In genomic region chr9:96326496-96326923, GRCm38 (mm10) we compare ENCODE assay signal across 9 mouse cellular contexts. TPM values are rescaled to one million over a fixed set of nuclear protein-coding genes. Genes with fewer than 3 reads are reported as not detected.
A peak's percentile ranks its signal among the peaks of the same experiment; 100 is the strongest.
DNase-seq lines count a peak whose midpoint lies in the region; ATAC-seq lines count a peak whose summit lies in the region.
"Had no signal": no experiment of that assay in that cellular context is flagged by ENCODE, and none has a peak within 500 bp of the region (broad histone marks: within the 10 kb centered on the region; RNA-seq: fewer than 3 reads in every experiment).

No protein-coding gene starts in this region.

- H3K4me2 ChIP-seq in intestine, embryonic 16.5 days (ENCODE audit: low read depth, low read length), result no peak overlapping the region
- no peak overlapping the region for H3K4me2 ChIP-seq in intestine, embryonic 15.5 days (replicated peaks)
- H3K4me2 ChIP-seq in lung, embryonic 16.5 days (ENCODE audit: low read depth, low read length), result no peak overlapping the region
- H3K4me2 ChIP-seq: neural tube, embryonic 12.5 days had no signal

- H3K36me3 ChIP-seq in intestine, embryonic 16.5 days (ENCODE audit: control insufficient read depth, insufficient read depth, low read length), result no peaks in the 10 kb centered on the region
- no peaks in the 10 kb centered on the region for H3K36me3 ChIP-seq in intestine, embryonic 15.5 days
- no peaks in the 10 kb centered on the region for H3K36me3 ChIP-seq in lung, embryonic 16.5 days (ENCODE audit: control insufficient read depth, insufficient read depth, low read length)

- no peaks in the 10 kb centered on the region for H3K27me3 ChIP-seq in intestine, embryonic 16.5 days (replicated peaks; ENCODE audit: control insufficient read depth, insufficient read depth, low read length)
- no peaks in the 10 kb centered on the region for H3K27me3 ChIP-seq in intestine, embryonic 15.5 days (replicated peaks)
- H3K27me3 ChIP-seq in lung, embryonic 16.5 days (ENCODE audit: control insufficient read depth, insufficient read depth, low read depth, low read length), result no peaks in the 10 kb centered on the region
- H3K27me3 ChIP-seq: neural tube, embryonic 12.5 days had no signal

- H3K4me1 ChIP-seq in intestine, embryonic 16.5 days (ENCODE audit: control insufficient read depth, insufficient read depth, low read length), result peaks cover 2% of the 10 kb centered on the region; the same call in 1 of the 2 replicates
- 0 out of 2 replicates have a peak, but pooled peaks cover 3% of the 10 kb centered on the region for H3K4me1 ChIP-seq in intestine, embryonic 15.5 days (replicated peaks)
- peaks cover 7% of the 10 kb centered on the region for H3K4me1 ChIP-seq in lung, embryonic 16.5 days (replicated peaks; ENCODE audit: control insufficient read depth, insufficient read depth, low read length)
- H3K4me1 ChIP-seq: neural tube, embryonic 12.5 days had no signal

- no peak for ATAC-seq in intestine, embryonic 16.5 days
- ATAC-seq in intestine, embryonic 15.5 days, result no peak
- peak; percentile 73; the same call in 1 of the 2 replicates for ATAC-seq in lung, embryonic 16.5 days (ENCODE audit: low read depth)

- no peak overlapping the region for H3K9ac ChIP-seq in intestine, embryonic 16.5 days (ENCODE audit: low read depth, low read length)
- H3K9ac ChIP-seq in intestine, embryonic 15.5 days, result no peak overlapping the region
- no peak overlapping the region for H3K9ac ChIP-seq in lung, embryonic 16.5 days (ENCODE audit: low read length)
- H3K9ac ChIP-seq: neural tube, embryonic 12.5 days had no signal

- H3K9me3 ChIP-seq in intestine, embryonic 16.5 days (ENCODE audit: control insufficient read depth, low read length), result no peaks in the 10 kb centered on the region
- H3K9me3 ChIP-seq in intestine, embryonic 15.5 days, result no peaks in the 10 kb centered on the region
- H3K9me3 ChIP-seq in lung, embryonic 16.5 days (ENCODE audit: control insufficient read depth, low read length), result no peaks in the 10 kb centered on the region
- H3K9me3 ChIP-seq: neural tube, embryonic 12.5 days had no signal

- DNase-seq in adrenal gland, postnatal 25 days, result peak; percentile 71
- DNase-seq in gonadal fat pad, adult 2 months (ENCODE audit: low read depth), result peak; percentile 79
- peak; percentile 57 to 76 for DNase-seq in urinary bladder, postnatal 36 days (ENCODE audit: low spot score in 2 of 2)
- no peak for DNase-seq in right cerebral cortex, adult 2 months (ENCODE audit: low spot score in 2 of 2)
- no peak for DNase-seq in embryo, embryonic 10 days (ENCODE audit: low spot score)

- 0 out of 2 replicates have a peak overlapping the region, but pooled peaks have one; percentile 8 for H3K27ac ChIP-seq in intestine, embryonic 16.5 days (ENCODE audit: low read length)
- H3K27ac ChIP-seq in intestine, embryonic 15.5 days, result no peak overlapping the region
- H3K27ac ChIP-seq in lung, embryonic 16.5 days (ENCODE audit: low read length), result peak overlapping the region; percentile 21; the same call in 1 of the 2 replicates
- H3K27ac ChIP-seq: neural tube, embryonic 12.5 days had no signal

- WGBS in intestine, embryonic 16.5 days, result 67% methylated on average over 6 of the region's 6 CpGs
- WGBS in intestine, embryonic 15.5 days, result 56% methylated on average over 6 of the region's 6 CpGs
- 30% methylated on average over 6 of the region's 6 CpGs for WGBS in lung, embryonic 16.5 days

- H3K4me3 ChIP-seq in intestine, embryonic 16.5 days (ENCODE audit: low read length), result no peak overlapping the region
- H3K4me3 ChIP-seq in intestine, embryonic 15.5 days (replicated peaks), result no peak overlapping the region
- no peak overlapping the region for H3K4me3 ChIP-seq in lung, embryonic 16.5 days (ENCODE audit: low read length)
- H3K4me3 ChIP-seq: neural tube, embryonic 12.5 days had no signal

RNA-seq across cellular contexts. Expression of gene Atp1b3, which starts 37.7 kb away (rescaled TPM):
- 121 and 129 TPM in 2 replicates for polyA plus RNA-seq in intestine, embryonic 16.5 days (2015; fragmentation: Nextera tagmentation; extraction: Ambion mirVana)
- 138 and 153 TPM in 2 replicates for polyA plus RNA-seq in intestine, embryonic 15.5 days (2015; fragmentation: Nextera tagmentation; extraction: Ambion mirVana)
- 192 and 215 TPM in 2 replicates for total RNA-seq in adrenal gland, postnatal 25 days (2021)
- polyA plus RNA-seq in gonadal fat pad, adult 2 months (2012; rRNA removed), result 61.9 and 90.7 TPM in 2 replicates
- 177 and 188 TPM in 2 replicates for polyA plus RNA-seq in lung, embryonic 16.5 days (2015; fragmentation: Nextera tagmentation; extraction: Ambion mirVana)

Comparison
In these comparisons a context has a peak if more than half of its experiments do, and no peak if none do; other contexts are left out.
1. DNase-seq: peak in adrenal gland, postnatal 25 days (single experiment), gonadal fat pad, adult 2 months (single experiment) and urinary bladder, postnatal 36 days (2 of 2); none in right cerebral cortex, adult 2 months (0 of 2) and embryo, embryonic 10 days (single experiment).